In the genomic region with DNA sequence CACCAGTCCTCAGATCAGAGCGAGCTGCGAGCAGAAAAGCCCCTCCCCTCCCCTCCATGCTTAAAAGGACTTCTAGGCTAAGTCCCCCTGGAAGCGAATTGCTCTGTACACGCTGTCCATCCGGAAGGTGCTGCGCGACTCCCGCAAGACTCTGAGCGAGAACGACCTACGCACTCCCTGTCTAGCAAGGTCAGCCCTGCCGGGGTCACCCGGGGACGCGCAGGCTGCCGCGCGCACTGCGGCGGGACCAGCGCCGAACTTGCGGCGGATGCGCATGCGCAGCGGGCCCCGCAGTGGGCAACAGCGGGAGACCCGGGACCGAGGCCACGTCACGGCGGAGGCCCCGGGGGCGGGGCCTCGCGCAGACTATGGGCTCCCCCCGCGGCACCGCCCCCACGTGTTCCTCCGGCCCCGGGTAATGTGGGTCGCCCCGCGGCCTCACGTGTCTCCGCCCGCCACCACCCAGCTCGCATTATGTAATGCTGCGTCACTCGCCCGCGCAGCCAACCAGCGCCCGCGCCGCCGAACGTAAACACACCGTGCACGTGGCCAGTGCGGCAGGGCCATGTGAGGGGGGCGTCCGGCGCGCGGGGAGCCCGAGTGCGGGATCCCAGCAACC, we compare ENCODE assay signal across 1 mouse cellular context.
A peak's percentile ranks its signal among the peaks of the same experiment; 100 is the strongest.
TF ChIP-seq lines count a peak whose summit lies in the region.

No protein-coding gene starts in this region.

TF ChIP-seq in myocyte, 11 proteins besides CTCF, POLR2A, EP300 and RAD21 (continued from another document):
- TF ChIP-seq POLR2AphosphoS2 (IDR thresholded peaks at IDR 0.05; ENCODE audit: insufficient read length, low read depth) (peak; percentile 87), TCF3 (IDR thresholded peaks at IDR 0.05; ENCODE audit: insufficient read length, low read depth) (no peak), TCF12 (IDR thresholded peaks at IDR 0.05; ENCODE audit: insufficient read depth, poor library complexity, severe bottlenecking) (no peak), MYOG (IDR thresholded peaks at IDR 0.05; ENCODE audit: control insufficient read depth in 1 of 3, insufficient read depth in 1 of 3, insufficient read length in 2 of 3, low read depth in 2 of 3) (no peak), MYOD1 (IDR thresholded peaks at IDR 0.05; ENCODE audit: control insufficient read depth in 1 of 3, insufficient read length in 2 of 3, low read depth in 2 of 3) (peak in 1 of 3 experiments; percentile 23), SRF (IDR thresholded peaks at IDR 0.05; ENCODE audit: control insufficient read depth, insufficient read length, low read depth) (no peak), E2F4 (IDR thresholded peaks at IDR 0.05; ENCODE audit: insufficient read depth) (no peak)
